Mouse (Mus musculus): ENCODE results near the gene Tekt3. TPM values are rescaled to one million over a fixed set of nuclear protein-coding genes. Genes with fewer than 3 reads are reported as not detected.

Gene Tekt3
- total RNA-seq, 2 experiments from 2014 or later: not detected

DNA sequence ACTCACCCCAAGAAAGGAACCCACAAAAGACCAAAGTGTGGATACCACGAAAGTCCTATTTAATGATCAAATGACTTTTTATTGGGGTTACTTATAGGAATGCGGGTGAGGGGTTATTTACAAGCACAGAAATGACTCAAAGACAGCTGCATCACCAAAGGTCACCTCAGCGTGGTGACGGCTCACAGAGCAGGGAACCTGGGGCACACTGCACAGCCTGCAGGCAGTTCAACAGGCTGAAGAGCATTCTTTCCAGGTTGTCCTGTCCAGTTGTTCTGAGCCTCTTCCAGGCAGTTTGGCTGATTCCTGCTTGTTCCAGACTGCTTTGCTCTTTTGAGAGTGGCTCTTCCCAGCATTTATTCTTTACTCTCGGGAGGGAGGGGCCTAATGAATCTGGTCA, 55.2 kb downstream of the Tekt3 start:
- DNase-seq (ENCODE audit: extremely low spot score in 1 of 2, low spot score in 2 of 2): no peak
- intact Hi-C loops (cut with DNase I): no loop called here

DNA sequence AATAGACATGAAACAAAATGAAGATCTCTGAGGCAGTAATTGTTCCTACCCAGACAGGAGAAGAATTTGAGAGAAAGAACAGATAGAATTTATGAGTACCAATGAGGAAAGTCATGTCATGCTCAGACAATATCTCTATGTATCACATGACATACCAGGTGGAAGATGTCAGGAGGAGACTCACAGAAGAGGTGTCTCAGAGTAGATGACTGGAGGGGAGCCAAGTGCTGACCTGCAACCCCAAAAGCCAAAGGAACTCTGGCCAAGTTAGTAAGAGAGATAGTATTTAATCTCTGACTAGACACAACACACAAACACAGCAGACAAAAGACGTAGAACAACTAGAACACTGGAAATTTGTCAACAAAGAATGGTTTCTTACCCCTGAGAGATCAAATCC, 55.8 kb downstream of the Tekt3 start:
- intact Hi-C loops (cut with DNase I): no loop called here
- no peak for DNase-seq (ENCODE audit: extremely low spot score in 1 of 2, low spot score in 2 of 2)

- intact Hi-C loops (cut with DNase I): no loop called here
- no peak for DNase-seq (ENCODE audit: extremely low spot score in 1 of 2, low spot score in 2 of 2)
Observed at GRCm38 (mm10) chr11:63119791-63120190, 58.3 kb downstream of the Tekt3 start.

DNA sequence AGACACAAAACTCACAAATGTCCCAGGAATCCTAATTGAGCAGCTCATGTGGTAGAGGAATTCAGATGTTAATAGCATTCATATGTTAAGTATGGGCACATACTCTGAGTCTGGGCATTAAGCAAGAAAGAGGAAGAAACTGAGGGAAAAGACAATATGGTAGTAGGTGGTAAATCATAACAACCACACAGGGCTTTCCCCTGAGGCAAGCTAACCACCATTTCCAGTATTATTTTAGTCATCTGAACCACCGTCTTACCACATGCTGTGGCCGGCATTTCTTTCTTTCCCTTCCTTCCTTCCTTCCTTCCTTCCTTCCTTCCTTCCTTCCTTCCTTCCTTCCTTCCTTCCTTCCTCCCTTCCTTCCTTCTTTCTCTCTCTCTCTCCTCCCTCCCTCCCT, 60.8 kb downstream of the Tekt3 start:
- intact Hi-C loops (cut with DNase I): no loop called here
- no peak for DNase-seq (ENCODE audit: extremely low spot score in 1 of 2, low spot score in 2 of 2)

GRCm38 (mm10) chr11:63122776-63123350, 61.4 kb downstream of the Tekt3 start:
- intact Hi-C loops (cut with DNase I): no loop called here
- no peak for DNase-seq (ENCODE audit: extremely low spot score in 1 of 2, low spot score in 2 of 2)

GRCm38 (mm10) chr11:63124316-63124715, 62.9 kb downstream of the Tekt3 start:
- intact Hi-C loops (cut with DNase I): no loop called here
- peak in 1 of 2 experiments; percentile 22 for DNase-seq (ENCODE audit: extremely low spot score in 1 of 2, low spot score in 2 of 2)

DNA sequence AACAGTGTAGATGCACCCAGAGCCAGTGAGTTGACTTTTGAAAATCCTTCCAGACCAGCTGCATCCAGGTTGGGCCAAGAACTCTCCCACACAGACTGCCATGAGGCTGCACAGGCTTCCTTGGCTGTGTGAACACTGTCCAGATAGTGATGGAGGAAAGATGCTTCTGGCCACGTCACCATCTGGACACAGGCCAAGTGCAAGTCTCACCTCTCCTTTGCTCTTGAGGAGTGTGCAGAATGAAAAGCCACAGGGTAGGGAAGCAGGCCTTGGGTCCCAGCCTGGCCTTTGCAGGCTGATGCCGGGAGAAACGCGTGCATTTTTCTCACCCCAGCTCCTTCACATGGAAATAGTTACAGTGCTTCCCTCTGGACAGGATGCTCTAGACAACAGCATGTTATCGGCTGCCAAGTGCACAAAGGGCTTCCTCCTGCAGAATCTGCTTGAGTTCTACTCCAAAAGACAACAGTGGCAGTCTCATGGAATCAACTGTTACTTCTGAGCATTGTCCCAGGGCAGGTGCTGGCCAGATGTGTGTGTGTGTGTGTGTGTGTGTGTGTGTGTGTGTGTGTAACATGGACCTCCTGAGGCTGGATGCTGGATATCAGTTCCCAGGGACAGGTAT, 64.5 kb downstream of the Tekt3 start:
- intact Hi-C loops (cut with DNase I): no loop called here
- peak in 1 of 2 experiments; percentile 39 for DNase-seq (ENCODE audit: extremely low spot score in 1 of 2, low spot score in 2 of 2)

DNA sequence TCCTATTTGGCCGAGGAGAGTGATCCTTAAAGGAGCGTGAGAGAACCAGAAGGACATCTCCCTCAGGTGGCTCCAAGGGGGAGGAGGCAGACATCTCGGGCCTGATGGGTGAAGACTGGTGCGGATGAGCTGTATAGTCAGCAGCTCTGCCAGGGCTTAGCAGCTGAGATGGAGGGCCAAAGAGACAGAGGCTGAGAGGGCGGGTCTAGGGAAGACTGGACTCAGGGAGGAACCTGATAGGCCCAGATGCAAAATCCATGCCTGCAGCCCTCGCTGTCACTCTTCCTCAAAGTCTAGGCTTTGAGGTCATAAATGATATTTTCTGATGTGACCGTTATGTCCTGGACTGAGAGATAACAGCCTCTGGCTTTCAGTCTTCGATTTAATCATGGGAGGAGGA, 65.5 kb downstream of the Tekt3 start:
- intact Hi-C loops (cut with DNase I): no loop called here
- no peak for DNase-seq (ENCODE audit: extremely low spot score in 1 of 2, low spot score in 2 of 2)

- intact Hi-C loops (cut with DNase I): no loop called here
- DNase-seq (ENCODE audit: extremely low spot score in 1 of 2, low spot score in 2 of 2): no peak
Observed at GRCm38 (mm10) chr11:63127513-63127912, 66.1 kb downstream of the Tekt3 start.

DNA sequence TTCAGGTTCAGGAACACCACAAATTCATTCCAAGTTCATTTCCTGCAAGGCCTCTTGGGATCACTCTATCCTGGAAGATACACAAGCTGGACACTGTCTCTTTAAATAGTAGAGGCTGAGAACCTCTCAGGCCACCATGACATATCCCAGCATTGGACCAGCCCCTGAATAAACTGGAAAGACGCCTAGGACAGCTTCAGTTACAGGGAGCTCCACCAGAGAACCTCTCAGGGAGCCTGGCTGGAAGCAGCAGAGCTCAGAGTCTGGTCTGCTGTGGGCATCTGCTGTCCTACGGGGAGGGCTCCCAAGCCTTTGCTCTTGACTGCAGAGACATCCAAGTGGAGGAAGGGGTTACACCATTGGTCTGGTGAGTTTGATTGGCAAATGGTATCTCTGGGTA, 67.3 kb downstream of the Tekt3 start, which contains the start of gene Pmp22:
Gene Pmp22, plus strand, starts transcription at position 199 of the 400 bp plus-strand sequence.
- intact Hi-C loops (cut with DNase I): no loop called here
- DNase-seq (ENCODE audit: extremely low spot score in 1 of 2, low spot score in 2 of 2): no peak

DNA sequence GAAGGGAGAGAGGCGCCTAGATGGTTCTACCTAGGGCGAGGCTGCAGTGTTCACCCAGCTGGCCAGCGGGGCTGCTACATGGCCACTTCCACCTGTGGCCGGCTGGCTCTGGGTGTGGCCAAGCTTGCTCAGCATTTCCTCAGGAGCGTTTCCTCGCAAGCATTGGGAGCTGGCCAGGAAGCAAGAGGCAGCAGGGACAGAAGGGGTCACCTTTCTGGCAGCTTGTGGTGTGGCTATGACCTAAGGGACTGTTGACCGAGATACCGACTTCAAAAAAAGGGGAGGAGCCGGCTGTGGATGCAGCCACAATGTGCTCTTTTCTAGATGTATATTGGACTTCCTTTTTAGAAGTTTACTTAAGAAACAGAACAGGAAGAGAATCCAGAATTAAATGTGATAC, 67.9 kb downstream of the Tekt3 start:
- intact Hi-C loops (cut with DNase I): no loop called here
- DNase-seq (ENCODE audit: extremely low spot score in 1 of 2, low spot score in 2 of 2): peak in 1 of 2 experiments; percentile 72

GRCm38 (mm10) chr11:63129840-63130239, 68.4 kb downstream of the Tekt3 start:
- DNase-seq (ENCODE audit: extremely low spot score in 1 of 2, low spot score in 2 of 2): no peak
- intact Hi-C loops (cut with DNase I): loop anchor here (10.0 kb wide), 2 partner anchors 145 to 375 kb away; partner anchors contain the start of gene Gm10428

GRCm38 (mm10) chr11:63130497-63130896, 69.0 kb downstream of the Tekt3 start:
- intact Hi-C loops (cut with DNase I): loop anchor here (10.0 kb wide), 2 partner anchors 146 to 376 kb away; partner anchors contain the start of gene Gm10428

DNA sequence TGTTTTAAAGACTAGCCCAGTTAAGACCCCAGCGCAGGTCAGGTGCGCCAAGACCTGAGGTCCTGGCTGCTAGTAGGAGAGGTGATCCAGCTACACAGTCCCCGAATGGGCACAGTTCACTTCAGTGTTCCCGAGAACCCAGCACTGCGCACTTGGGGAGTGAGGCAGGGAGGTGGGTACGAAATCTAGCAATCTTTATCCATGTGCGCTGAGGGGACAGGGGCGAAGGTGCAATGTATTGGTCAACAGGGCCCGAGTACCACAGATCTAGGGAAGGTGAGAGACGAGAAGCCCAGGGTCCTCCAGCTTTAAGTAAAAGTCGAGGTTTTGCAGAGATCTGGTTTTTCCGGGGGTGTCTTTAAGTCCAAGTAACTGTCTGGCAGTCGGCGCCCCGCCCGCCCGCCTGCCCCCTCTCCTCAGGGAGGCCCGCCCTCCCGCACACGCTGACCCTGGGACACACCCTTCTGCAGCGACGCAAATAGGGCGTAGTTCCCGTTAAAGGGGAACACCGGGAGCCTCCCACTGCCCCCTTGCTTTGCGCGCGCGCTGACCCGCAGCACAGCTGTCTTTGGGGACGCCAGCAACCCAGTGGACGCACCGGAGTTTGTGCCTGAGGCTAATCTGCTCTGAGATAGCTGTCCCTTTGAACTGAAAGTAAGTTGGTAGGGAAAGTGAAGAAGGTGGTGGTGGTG, 69.7 kb downstream of the Tekt3 start:
- intact Hi-C loops (cut with DNase I): loop anchor here (10.0 kb wide), 2 partner anchors 146 to 376 kb away; partner anchors contain the start of gene Gm10428
- peak in 1 of 2 experiments; percentile 78 for DNase-seq (ENCODE audit: extremely low spot score in 1 of 2, low spot score in 2 of 2)

More at GRCm38 (mm10) chr11:63130497-63130896, 69.0 kb downstream of the Tekt3 start:
- peak in 1 of 2 experiments; percentile 74 for DNase-seq (ENCODE audit: extremely low spot score in 1 of 2, low spot score in 2 of 2)

DNA sequence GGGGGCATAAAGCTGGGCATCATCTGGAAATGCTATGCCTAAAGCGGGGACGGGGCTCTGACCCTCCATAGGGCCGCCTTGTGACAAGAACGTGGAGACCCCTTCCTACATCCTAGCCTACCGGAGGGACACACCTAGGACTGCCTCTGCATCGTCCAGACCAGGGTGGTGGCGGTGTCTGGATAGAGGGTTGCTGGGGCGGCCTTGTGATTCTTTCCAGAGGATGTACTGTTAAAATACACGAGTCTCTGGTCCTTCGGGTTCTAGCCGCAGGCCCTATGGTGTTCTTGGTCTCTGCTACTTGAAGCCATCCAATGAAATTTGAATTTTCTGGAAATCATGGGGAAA, 70.2 kb downstream of the Tekt3 start:
- intact Hi-C loops (cut with DNase I): loop anchor here (10.0 kb wide), 2 partner anchors 147 to 377 kb away; partner anchors contain the start of gene Gm10428
- no peak for DNase-seq (ENCODE audit: extremely low spot score in 1 of 2, low spot score in 2 of 2)

DNA sequence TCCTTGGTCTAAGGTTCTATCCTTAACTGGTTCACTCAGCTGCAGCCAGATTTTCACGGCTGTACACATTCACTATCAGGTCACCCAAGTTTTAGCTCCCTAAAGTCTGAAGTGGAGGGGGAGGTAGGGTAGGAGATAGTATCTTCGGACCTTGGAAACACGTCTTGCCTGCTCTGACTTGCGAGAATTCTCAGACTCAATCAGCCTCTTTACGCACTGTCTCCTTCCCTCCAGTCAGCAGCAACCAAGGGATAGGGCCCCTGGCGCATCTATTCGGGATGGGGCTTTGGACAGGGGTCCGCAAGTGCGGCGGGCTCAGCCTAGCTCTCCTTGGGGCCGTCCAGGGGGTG, 70.7 kb downstream of the Tekt3 start:
- intact Hi-C loops (cut with DNase I): loop anchor here (10.0 kb wide), 2 partner anchors 147 to 377 kb away; partner anchors contain the start of gene Gm10428
- DNase-seq (ENCODE audit: extremely low spot score in 1 of 2, low spot score in 2 of 2): no peak

- DNase-seq (ENCODE audit: extremely low spot score in 1 of 2, low spot score in 2 of 2): peak; percentile 27 to 88
- intact Hi-C loops (cut with DNase I): loop anchor here (10.0 kb wide), 2 partner anchors 148 to 378 kb away; partner anchors contain the start of gene Gm10428
Observed at GRCm38 (mm10) chr11:63132501-63133435, 71.3 kb downstream of the Tekt3 start.

DNA sequence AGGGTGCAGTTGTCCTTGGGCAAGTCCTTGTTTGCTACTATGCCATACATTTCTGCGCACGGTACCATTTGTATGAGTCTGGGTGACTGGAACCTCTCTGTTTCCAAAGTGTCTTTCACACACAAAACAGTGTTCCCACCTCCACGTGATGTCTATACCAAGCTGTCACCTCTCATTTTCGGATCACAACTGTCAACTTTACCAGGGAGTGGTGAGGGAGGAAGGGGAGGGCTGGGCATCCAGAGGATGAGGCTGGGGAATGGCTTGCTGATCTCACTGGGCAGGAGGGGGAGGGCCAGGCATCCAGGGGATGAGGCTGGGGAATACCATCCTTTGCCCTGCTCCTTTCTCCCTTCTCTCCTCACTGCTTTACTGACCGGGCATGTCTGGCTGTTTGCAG, 72.6 kb downstream of the Tekt3 start:
- DNase-seq (ENCODE audit: extremely low spot score in 1 of 2, low spot score in 2 of 2): no peak
- intact Hi-C loops (cut with DNase I): loop anchor here (10.0 kb wide), 2 partner anchors 149 to 379 kb away; partner anchors contain the start of gene Gm10428

Data from left cerebral cortex, postnatal 10 days (tissue).